Mouse (Mus musculus) cerebral cortex, adult 2 months (tissue): ENCODE measurements around the gene 4930467E23Rik.

Experiments
- WGBS: fragments of 180-500 bp; shearing (Covaris S2); methylation state at CpG from one replicate; pipeline ENCODE4 v1.1.7; 2018; 5-methylcytosine and 5-hydroxymethylcytosine counted together

The 4930467E23Rik gene

DNA sequence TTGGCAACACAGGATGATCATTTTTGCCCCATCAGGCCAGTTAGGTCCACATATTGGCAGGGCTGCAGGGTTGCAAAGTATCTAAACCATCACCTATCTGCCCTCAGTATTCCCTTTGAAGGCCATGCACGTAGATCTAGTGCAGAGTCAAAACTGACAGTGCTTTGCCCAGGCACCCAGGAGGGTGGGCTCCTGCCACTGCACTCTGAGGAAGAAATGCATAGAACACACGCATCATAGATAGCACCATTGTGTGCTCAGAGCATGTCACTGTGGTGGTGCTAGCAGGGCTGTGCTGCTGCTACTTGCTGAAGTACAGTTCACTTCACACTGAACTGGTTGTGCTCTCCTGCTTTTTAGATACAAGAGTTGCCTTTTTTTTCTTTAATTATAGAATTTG is at the start of gene 4930467E23Rik:
4930467E23Rik (plus strand) TSS at position 301 of the 400 bp plus-strand sequence.
- WGBS = no CpG with 5 or more reads among the region's 2 CpGs

DNA sequence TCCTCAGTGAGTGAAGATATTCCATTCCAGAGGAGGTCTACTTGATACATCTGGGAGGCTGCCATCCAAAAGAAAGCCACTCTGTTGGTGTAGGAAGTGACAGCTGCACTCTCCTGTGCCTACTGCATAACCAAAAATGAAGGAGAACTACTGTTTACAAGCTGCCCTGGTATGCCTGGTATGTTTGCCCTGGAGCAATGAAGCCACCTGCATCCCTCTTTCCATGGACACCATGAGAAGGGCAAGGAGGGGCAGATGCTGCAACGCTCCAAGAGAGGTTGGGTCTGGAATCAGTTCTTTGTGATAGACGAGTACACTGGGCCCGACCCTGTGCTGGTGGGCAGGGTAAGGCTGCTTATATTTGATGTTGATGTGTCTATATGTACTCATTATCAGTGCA is 47.1 kb upstream of the 4930467E23Rik start:
- 100% methylated on average over 2 of the region's 3 CpGs for WGBS

DNA sequence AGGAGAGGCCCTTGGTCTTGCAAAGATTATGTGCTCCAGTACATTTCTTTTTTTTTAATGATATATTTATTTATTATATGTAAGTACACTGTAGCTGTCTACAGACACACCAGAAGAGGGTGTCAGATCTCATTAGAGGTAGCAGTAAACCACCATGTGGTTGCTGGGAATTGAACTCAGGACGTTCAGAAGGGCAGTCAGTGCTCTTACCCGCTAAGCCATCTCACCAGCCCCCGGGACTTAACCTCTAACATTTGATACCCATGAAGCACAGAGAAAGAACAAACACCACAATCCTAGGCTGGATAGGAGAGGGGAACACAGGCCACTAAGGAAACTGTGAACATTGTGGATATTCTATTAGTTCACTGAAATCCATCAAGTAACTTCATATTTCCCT is 43.9 kb upstream of the 4930467E23Rik start:
- WGBS = 85% methylated on average over 3 of the region's 3 CpGs

DNA sequence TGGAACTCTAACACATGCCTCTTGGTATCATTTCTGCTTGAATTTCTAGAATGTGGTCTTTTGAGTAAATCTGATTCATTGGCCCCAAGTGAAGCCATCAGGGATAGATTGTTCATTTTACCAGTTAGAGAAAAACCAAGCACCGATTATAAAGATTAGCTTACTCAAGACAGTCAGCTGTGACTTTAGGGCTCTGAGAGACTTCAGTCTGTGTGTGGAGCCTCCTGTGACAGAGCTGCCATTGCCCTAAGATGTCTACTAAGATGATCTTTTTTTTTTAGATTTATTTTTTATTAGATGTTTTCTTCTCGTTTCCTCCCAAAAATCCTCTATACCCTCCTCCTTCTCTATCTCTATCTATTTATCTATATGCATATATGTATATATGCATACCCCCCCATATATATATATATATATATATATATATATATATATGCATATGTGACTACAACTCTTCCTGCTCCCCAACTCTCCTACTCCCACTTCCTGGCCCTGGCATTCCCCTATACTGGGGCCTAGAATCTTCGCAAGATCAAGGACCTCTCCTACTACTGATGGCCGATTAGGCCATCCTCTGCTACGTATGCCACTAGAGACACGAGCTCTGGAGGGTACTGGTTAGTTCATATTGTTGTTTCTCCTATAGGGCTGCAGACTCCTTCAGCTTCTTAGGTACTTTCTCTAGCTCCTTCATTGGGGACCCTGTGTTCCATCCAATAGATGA is 40.4 kb upstream of the 4930467E23Rik start:
- WGBS = 82% methylated on average over 6 of the region's 6 CpGs

DNA sequence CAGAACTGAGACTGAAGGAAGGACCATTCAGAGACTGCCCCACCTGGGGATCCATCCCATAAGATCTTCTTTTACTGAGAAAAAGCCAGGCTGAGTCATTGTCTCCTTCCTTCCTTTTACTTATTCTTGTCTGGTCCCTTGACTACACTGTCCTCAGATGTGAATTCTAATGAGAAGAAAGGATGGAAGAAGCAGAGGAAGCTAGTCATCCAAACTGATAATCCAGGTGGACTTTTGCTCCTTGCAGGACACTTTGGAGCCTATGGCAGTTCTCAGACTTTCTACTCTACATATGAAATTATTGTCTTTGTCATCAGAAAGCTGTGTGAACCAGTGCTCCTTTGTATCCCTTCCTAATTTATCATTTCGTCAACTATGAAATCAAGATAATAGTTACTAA is 39.6 kb upstream of the 4930467E23Rik start:
- WGBS = 84% methylated on average over 1 of the region's 1 CpGs

DNA sequence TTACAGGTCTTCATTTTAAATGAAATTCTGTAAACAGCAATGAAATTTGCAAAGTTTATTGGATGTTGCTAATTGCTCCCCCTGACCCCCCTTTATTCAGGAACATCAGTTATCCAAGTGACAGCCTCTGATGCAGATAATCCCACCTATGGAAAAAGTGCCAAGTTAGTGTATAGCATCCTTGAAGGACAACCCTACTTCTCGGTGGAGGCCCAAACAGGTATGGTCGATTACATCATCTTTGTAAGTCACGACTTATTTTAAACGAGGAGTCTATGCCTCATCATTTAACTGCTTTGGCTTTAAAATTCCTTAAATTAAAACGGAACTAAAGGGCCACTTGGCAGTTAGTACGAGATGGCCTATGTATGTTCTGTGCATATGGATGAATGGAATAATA is 38.0 kb upstream of the 4930467E23Rik start:
- 84% methylated on average over 6 of the region's 6 CpGs for WGBS

DNA sequence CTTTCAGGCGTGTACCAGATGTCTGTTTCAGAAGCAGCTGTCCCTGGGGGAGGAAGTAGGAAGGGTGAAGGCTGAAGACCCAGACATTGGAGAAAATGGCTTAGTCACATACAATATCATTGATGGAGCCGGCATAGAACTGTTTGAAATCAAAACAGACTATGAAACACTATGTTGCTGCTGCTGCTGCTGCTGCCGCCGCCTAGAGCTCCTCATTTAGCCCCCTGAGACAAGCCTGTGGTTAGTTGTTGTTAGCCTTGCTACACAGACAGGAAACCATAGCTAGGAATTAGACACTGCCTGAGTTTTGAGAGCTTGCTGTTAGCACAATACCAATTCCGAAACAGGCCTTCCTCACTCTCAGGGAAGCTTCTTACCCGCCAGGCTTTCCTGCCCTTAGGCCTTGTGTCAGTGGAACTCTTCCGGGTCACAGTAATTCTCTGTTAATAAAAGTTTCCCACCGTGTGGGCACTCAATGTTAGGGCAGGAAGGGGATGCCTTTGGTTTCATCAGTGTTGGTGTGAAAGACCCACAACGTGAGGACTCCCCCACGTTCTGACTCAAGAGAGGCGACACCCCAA is 31.8 kb upstream of the 4930467E23Rik start:
- 83% methylated on average over 11 of the region's 11 CpGs for WGBS

DNA sequence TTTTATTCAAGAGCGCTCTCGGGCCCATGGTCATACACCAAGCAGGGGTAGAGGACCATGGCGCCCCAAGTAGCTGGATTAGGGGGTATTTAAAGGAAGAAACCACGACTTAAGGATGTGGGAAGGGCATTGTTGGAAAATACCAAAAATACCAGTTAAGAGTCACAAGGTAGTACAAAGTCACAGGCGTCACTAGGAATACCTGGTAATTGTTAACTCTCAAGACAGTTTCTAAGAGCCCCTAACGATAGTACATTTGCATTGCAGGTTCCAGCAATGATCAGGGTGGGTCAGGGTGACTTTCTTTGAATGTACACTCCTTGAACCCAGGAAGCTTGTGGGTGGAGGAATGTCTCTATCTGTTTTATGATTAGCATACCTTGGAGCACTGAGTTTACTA is 31.3 kb upstream of the 4930467E23Rik start:
- 74% methylated on average over 6 of the region's 6 CpGs for WGBS

DNA sequence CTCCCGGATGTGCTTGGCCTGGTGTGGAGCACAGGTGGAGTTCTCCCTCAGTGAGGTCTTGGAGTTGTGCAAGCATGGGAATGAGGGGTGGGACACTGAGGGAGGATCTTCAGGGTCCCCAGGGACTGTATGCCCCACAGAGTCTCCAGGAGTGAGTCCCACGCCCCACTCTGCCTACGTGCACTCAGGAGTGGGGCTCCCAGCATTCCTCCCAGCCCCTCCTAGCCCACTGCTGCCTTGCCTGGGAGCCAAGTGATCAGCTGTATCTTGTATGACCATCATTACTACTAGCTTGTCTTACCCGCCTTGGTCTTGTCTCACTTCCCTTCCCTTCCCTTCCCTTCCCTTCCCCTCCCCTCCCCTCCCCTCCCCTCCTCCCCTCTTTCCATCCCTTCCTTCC is 30.7 kb upstream of the 4930467E23Rik start:
- WGBS = 80% methylated on average over 4 of the region's 4 CpGs

DNA sequence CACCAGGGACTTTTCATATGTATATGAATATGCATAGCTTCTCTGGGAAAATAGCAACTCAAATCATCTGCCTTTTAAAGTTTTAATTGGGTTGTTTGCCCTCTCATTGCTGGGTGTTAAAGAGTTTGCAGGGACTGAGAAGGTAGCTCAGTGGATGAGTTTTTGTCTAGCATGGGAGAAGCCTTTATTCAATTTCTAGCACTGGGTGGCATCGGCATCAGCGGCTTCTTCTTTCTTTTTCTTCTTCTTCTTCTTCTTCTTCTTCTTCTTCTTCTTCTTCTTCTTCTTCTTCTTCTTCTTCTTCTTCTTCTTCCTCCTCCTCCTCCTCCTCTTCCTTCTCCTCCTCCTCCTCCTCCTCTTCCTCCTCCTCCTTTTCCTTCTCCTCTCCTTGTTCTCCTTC is 28.1 kb upstream of the 4930467E23Rik start:
- WGBS = 78% methylated on average over 2 of the region's 2 CpGs

DNA sequence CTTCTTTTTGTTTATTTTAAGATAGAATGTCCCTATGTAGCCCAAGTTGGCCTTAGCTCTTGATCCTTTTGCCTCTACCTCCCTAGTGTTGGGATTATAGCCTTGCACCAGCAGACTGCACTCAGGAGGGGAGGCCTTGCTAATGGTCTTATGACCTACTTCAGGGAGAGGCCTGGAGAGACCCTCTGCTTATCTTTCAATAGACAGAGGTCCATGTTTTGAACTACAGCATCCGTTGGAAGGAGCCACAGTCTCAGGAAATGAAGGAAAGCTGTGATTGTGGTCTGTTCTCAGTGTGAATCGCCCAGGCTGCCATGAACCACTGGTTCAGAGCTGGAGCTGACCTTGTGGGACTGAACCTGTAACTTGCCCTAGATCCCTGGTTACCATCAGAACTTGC is 27.1 kb upstream of the 4930467E23Rik start:
- 72% methylated on average over 2 of the region's 2 CpGs for WGBS

DNA sequence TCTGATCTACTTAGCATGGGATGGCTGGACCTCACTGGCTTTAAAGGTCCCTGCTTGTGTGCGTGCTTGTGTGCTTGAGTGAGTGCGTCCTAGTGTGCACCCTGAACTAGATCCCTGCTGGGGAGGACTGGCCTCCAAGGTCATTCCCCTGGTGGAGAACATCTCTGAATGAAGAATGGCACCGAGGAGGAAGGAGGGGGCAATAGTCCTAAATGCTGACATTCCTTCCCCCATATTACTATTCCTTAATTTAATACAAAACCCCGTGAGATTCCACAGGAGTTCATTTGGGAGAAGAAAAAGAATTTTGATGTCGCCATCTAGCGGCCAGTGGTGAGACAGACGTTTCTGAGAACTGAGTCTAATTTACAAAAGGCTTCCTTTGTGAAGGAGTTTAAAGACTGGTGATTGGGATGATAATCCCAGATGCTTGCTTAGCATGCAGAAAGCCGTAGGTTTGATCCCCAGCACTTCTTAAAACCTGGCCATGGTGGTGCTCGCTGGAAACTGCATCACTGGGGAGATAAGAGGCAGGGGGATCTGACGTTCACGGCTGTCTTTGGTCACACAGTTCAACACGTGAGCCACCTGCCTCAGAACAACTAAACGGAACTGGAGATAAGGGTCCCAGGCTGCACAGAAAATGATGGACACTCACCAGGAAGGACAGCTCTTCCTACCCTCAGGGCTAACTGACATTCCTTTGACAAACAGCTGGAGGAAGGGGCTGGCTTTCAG is 26.2 kb upstream of the 4930467E23Rik start:
- WGBS = 43% methylated on average over 13 of the region's 13 CpGs

DNA sequence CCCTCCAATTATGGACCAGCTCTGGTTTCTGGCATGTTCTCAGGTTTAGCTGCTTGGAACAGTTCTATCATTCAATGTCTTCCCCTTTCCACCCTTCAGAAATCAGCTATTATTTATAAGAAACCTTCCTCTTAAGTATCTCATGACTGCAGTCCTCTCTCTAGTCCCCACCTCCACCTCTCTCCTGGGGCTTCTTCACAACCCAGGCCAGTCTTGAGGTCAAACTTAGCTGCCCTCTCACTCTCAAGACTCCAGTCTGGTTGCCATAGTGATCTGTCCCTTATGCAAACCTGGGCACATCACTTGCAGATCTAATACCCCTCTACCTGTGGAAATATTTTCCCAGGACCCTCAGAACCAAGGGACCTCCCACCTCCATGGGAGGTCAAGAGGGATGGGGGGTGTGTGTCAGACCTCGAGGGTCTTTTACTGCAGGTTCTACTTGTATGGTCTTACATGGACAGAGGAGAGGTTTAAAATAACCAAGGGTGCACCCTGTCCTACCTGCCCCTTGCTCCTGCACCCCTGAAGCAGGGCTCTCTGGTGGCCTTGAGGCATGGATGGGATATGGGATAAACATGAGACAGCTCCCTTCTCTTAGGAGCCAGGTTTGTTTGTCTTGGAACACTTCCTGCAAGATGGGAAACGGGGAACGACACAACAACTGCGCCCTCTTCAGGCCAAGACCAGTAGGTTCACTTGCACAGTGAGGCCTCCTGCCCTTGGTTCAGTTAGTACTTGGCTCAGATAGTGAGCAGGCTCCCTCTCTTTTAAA is 24.7 kb upstream of the 4930467E23Rik start:
- 43% methylated on average over 4 of the region's 4 CpGs for WGBS

DNA sequence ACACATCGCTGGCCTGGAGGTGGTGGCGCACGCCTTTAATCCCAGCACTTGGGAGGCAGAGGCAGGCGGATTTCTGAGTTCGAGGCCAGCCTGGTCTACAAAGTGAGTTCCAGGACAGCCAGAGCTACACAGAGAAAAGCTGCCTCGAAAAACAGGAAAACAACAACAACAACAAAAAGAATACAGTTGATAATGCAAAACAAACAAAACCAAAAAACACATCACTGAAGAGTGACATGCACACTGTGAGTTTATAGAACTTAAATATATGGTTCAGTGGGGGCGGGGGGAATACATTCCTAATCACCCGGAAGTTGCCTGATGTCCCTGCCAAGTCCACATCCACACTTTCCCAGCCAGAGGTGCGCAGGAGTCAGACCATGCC is 24.2 kb upstream of the 4930467E23Rik start:
- WGBS = 82% methylated on average over 9 of the region's 9 CpGs

DNA sequence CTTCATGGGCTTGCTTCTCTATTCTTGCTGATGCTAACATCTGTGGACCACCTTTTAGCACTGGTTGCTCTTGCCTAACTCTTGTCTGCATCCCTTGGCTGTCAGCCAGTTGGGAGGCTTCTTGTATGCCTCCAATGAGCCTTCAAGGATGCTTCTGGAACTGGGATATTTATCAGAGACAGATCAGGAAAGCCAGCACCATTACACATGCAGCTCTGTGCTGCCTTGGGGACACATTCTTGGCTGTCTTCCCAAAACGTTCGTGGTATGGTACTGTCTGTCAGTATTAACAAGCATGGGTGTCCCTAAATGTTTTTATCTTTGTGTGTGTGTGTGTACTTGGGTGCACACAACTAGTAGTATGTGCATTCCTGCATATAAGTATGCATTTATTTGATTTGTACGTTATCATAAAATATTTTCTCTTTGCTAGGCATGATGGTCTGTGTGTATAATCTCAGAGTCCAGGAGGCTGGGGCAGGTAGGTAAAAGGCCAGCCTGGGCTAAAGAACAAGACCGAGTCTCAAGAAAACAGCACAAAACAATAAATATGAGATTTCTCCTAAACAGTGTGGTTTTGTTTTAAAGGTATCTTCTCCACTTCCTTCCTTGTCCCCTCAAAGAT is 23.2 kb upstream of the 4930467E23Rik start:
- 78% methylated on average over 4 of the region's 4 CpGs for WGBS

DNA sequence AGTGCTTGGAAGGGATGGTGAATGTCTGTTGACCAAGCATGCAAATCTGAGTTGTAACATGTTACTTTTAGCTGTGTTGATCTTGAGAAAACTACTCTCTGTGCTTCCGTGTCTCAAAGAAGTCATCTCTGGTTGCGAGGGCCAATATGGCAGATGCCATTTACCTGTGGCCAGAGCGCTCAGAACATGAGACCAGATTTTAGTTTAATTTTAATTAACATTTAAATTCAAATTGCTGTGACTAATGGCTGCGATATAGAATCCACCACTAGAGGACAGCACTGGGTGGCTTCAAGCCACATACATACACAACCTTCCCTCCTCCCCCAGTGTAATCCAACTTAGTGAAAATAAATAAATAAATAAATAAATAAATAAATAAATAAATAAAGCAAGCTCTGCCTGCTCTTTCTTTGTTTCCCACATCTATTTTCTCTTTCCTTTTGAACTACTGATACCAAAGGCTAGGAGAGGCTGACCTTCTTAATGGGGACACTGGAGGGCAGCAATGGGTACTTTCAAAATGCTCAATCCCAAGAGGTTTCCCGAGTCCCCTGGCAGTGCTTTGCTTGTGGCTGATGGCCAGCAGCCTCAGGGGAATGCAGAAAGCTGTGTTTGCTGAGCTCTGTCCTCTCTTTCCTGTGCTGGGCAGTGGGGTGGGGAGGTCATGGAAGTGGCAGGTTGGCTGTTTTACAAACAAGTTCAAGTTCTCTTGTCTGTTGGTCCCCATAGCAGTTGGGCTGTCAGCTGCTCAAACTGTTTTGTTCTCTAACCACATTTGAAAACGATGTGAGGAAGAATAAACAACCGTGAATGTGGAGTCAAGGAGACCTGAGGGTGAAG is 22.2 kb upstream of the 4930467E23Rik start:
- WGBS = 66% methylated on average over 7 of the region's 7 CpGs

DNA sequence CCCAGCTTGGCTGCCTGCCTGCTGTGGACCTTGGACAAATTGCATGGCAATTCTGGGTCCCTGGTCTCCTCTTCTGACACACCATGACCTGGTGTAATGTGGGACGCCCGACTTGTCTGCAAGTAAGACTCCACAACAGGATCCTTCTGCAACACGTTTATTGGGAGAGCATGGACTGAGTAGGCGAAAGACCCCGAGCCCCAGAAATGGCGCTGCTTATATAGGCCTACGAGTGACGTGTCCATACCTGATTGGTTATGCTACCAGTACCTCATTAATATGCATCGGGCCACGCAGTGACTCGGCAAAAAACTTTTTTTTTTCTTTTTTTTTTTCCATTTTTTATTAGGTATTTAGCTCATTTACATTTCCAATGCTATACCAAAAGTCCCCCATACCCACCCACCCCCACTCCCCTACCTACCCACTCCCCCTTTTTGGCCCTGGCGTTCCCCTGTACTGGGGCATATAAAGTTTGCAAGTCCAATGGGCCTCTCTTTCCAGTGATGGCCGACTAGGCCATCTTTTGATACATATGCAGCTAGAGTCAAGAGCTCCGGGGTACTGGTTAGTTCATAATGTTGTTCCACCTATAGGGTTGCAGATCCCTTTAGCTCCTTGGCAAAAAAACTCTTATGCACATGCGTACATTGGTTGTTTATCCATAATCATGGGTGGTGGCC is 21.5 kb upstream of the 4930467E23Rik start:
- 83% methylated on average over 13 of the region's 15 CpGs for WGBS

DNA sequence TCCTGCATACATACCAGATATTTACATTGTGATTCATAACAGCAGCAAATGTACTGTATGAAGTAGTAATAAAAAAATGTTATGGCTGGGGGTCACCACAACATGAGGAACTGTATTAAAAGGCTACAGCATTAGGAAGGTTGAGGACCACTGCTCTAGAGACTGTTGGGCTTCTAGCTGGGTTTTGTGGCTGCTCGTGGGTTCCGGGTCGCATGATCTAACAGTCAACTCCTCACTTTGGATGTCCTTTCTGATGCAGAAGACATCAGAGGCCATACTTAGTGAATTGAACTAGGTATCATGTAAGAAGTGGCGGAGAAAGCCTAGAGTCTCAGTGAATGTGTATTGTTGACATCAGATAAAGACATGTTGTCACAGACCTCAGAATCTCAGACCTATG is 19.9 kb upstream of the 4930467E23Rik start:
- WGBS = 91% methylated on average over 4 of the region's 4 CpGs

DNA sequence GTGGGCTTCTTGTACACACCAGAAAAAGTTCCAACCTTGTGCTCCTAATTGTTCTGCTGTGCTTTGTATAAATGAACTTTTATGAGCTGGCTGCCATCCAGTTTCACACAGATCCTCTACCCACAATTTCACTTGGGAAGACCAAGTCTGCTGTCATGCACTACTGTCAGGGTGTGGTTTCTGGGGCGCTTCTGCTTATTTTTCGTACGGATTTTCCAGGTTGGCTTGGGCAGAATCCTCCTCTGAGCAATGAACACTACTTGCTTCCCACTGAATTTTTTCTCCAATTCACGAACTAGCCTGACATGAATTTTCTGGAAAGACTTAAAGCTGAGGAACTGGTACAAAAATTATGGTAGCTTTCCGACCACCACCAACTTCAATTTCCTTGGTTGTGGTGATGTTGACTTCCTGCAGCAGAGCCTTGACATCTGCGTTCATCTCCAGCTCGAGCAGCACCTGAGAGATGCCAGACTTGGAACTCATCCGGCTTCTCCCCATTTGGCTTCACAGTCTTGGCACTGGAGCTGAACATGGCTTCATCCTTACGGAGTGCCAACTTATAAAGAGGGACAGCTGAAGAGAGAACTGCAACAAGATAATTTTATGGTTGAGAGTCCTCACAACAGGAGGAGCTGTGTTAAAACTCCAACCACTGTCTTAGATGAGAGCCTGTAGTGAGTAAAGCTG is 18.1 kb upstream of the 4930467E23Rik start:
- 78% methylated on average over 9 of the region's 9 CpGs for WGBS
